ENCODE assay signal across 9 mouse cellular contexts in genomic region chr16:96684581-96684980, GRCm38 (mm10).
DNase-seq lines count a peak whose midpoint lies in the region; ATAC-seq lines count a peak whose summit lies in the region.
"Had no signal": no experiment of that assay in that cellular context is flagged by ENCODE, and none has a peak within 500 bp of the region (broad histone marks: within the 10 kb centered on the region; RNA-seq: fewer than 3 reads in every experiment).

No protein-coding gene starts in this region.

- ATAC-seq in hindbrain, embryonic 12.5 days (ENCODE audit: low FRiP score) = no peak
- peak; percentile 46; the same call in 1 of the 2 replicates for ATAC-seq in forebrain, embryonic 15.5 days (replicated peaks)
- ATAC-seq in midbrain, embryonic 11.5 days (ENCODE audit: low FRiP score) = peak; percentile 61; the same call in 1 of the 2 replicates

- no peaks in the 10 kb centered on the region for H3K27me3 ChIP-seq in hindbrain, embryonic 10.5 days (ENCODE audit: insufficient read depth, poor library complexity, severe bottlenecking)
- no peaks in the 10 kb centered on the region for H3K27me3 ChIP-seq in hindbrain, embryonic 12.5 days
- H3K27me3 ChIP-seq in forebrain, embryonic 15.5 days = no peaks in the 10 kb centered on the region
- no peaks in the 10 kb centered on the region for H3K27me3 ChIP-seq in midbrain, embryonic 11.5 days (ENCODE audit: control insufficient read depth, insufficient read depth, low read length)
- H3K27me3 ChIP-seq: limb, embryonic 13.5 days had no signal

- H3K4me3 ChIP-seq in hindbrain, embryonic 10.5 days = no peak overlapping the region
- no peak overlapping the region for H3K4me3 ChIP-seq in hindbrain, embryonic 12.5 days
- H3K4me3 ChIP-seq in forebrain, embryonic 15.5 days = no peak overlapping the region
- no peak overlapping the region for H3K4me3 ChIP-seq in midbrain, embryonic 11.5 days (ENCODE audit: low read depth, low read length)
- H3K4me3 ChIP-seq: limb, embryonic 13.5 days had no signal

- no peaks in the 10 kb centered on the region for H3K36me3 ChIP-seq in hindbrain, embryonic 10.5 days
- H3K36me3 ChIP-seq in hindbrain, embryonic 12.5 days = no peaks in the 10 kb centered on the region
- no peaks in the 10 kb centered on the region for H3K36me3 ChIP-seq in forebrain, embryonic 15.5 days
- H3K36me3 ChIP-seq in midbrain, embryonic 11.5 days (ENCODE audit: control insufficient read depth, insufficient read depth, low read length) = no peaks in the 10 kb centered on the region
- H3K36me3 ChIP-seq: limb, embryonic 13.5 days had no signal

- WGBS in hindbrain, embryonic 10.5 days = 23% methylated on average over 4 of the region's 4 CpGs
- WGBS in hindbrain, embryonic 12.5 days = 24% methylated on average over 4 of the region's 4 CpGs
- WGBS in forebrain, embryonic 15.5 days = 17% methylated on average over 4 of the region's 4 CpGs
- WGBS in midbrain, embryonic 11.5 days = 26% methylated on average over 4 of the region's 4 CpGs

- H3K9ac ChIP-seq in hindbrain, embryonic 12.5 days = no peak overlapping the region
- no peak overlapping the region for H3K9ac ChIP-seq in forebrain, embryonic 15.5 days (replicated peaks)
- no peak overlapping the region for H3K9ac ChIP-seq in midbrain, embryonic 11.5 days (ENCODE audit: low read length)
- H3K9ac ChIP-seq: limb, embryonic 13.5 days had no signal

- H3K9me3 ChIP-seq in hindbrain, embryonic 10.5 days = no peaks in the 10 kb centered on the region
- no peaks in the 10 kb centered on the region for H3K9me3 ChIP-seq in hindbrain, embryonic 12.5 days (replicated peaks)
- H3K9me3 ChIP-seq in forebrain, embryonic 15.5 days = no peaks in the 10 kb centered on the region
- no peaks in the 10 kb centered on the region for H3K9me3 ChIP-seq in midbrain, embryonic 11.5 days (ENCODE audit: control insufficient read depth, low read length)
- H3K9me3 ChIP-seq: limb, embryonic 13.5 days had no signal

- no peak overlapping the region for H3K27ac ChIP-seq in hindbrain, embryonic 10.5 days
- H3K27ac ChIP-seq in hindbrain, embryonic 12.5 days = no peak overlapping the region
- no peak overlapping the region for H3K27ac ChIP-seq in forebrain, embryonic 15.5 days (replicated peaks)
- H3K27ac ChIP-seq in midbrain, embryonic 11.5 days (ENCODE audit: low read depth, low read length) = no peak overlapping the region
- H3K27ac ChIP-seq: limb, embryonic 13.5 days had no signal

- peaks cover 7% of the 10 kb centered on the region for H3K4me1 ChIP-seq in hindbrain, embryonic 10.5 days (replicated peaks)
- H3K4me1 ChIP-seq in hindbrain, embryonic 12.5 days = peaks cover under 1% of the 10 kb centered on the region
- H3K4me1 ChIP-seq in forebrain, embryonic 15.5 days = no peaks in the 10 kb centered on the region
- H3K4me1 ChIP-seq in midbrain, embryonic 11.5 days (ENCODE audit: control insufficient read depth, insufficient read depth, low read length) = peaks cover 3% of the 10 kb centered on the region
- H3K4me1 ChIP-seq: limb, embryonic 13.5 days had no signal

- DNase-seq in hindbrain, embryonic 10.5 days (ENCODE audit: low spot score) = peak; percentile 36
- peak; percentile 62 for DNase-seq in ES-CJ7 (ENCODE audit: low read depth, low spot score)
- peak; percentile 38 for DNase-seq in cerebellum, adult 11-12 months
- peak; percentile 37 to 85 for DNase-seq in layer of hippocampus, adult 18-20 months (ENCODE audit: low spot score in 2 of 2)
- DNase-seq in midbrain, embryonic 11.5 days (ENCODE audit: low spot score, missing footprints) = peak; percentile 96
- peak; percentile 60 for DNase-seq in urinary bladder, postnatal 25 days (ENCODE audit: low spot score)

- H3K4me2 ChIP-seq in hindbrain, embryonic 12.5 days (replicated peaks) = no peak overlapping the region
- H3K4me2 ChIP-seq in forebrain, embryonic 15.5 days (replicated peaks) = no peak overlapping the region
- H3K4me2 ChIP-seq in midbrain, embryonic 11.5 days = no peak overlapping the region
- H3K4me2 ChIP-seq: limb, embryonic 13.5 days had no signal

Comparison
In these comparisons a context has a peak if more than half of its experiments do, and no peak if none do; other contexts are left out.
1. DNase-seq: peak in every context shown above with its lines; median percentile 96 in midbrain, embryonic 11.5 days; 62 in ES-CJ7; 61 in layer of hippocampus, adult 18-20 months; 60 in urinary bladder, postnatal 25 days; 38 in cerebellum, adult 11-12 months; 36 in hindbrain, embryonic 10.5 days.